Mouse (Mus musculus) kidney, embryonic 15.5 days (tissue): ENCODE measurements around the gene Ifnb1. TPM values are rescaled to one million over a fixed set of nuclear protein-coding genes. Genes with fewer than 3 reads are reported as not detected.

Experiments
- ATAC-seq: fragments of 200-750 bp; cut with Nextera tagmentation; replicated peaks from 2 replicates; pipeline ENCODE4 v1.8.0; 2017; ENCODE audit warnings: moderate TSS enrichment; ENCODE audit not compliant: low FRiP score
- H3K27ac ChIP-seq: fragments of 300-500 bp; sonication (generic); 2 replicates; pipeline ENCODE4 v1.5.1; 2015; ENCODE audit warnings: mild to moderate bottlenecking, inconsistent platforms
- H3K27me3 ChIP-seq: fragments of 300-500 bp; sonication (generic); 2 replicates; pipeline ENCODE4 v1.6.1; 2015; ENCODE audit warnings: inconsistent platforms
- H3K36me3 ChIP-seq: fragments of 300-500 bp; sonication (generic); 2 replicates; pipeline ENCODE4 v1.6.1; 2015; ENCODE audit warnings: inconsistent platforms
- H3K4me1 ChIP-seq: fragments of 300-500 bp; sonication (generic); 2 replicates; pipeline ENCODE4 v1.6.1; 2015; ENCODE audit warnings: inconsistent platforms
- H3K4me2 ChIP-seq: fragments of 300-500 bp; sonication (generic); 2 replicates; pipeline ENCODE4 v1.6.1; 2015; ENCODE audit warnings: moderate library complexity, mild to moderate bottlenecking, inconsistent platforms
- H3K4me3 ChIP-seq: fragments of 300-500 bp; sonication (generic); replicated peaks from 2 replicates; pipeline ENCODE4 v1.5.1; 2015; ENCODE audit warnings: mild to moderate bottlenecking, inconsistent platforms
- H3K9ac ChIP-seq: fragments of 300-500 bp; sonication (generic); 2 replicates; pipeline ENCODE4 v1.6.1; 2015; ENCODE audit warnings: mild to moderate bottlenecking, inconsistent platforms
- H3K9me3 ChIP-seq: fragments of 300-500 bp; sonication (generic); replicated peaks from 2 replicates; pipeline ENCODE4 v1.6.1; 2016; ENCODE audit warnings: inconsistent platforms
- WGBS: fragments of 180-500 bp; shearing (Covaris S2); methylation state at CpG from one replicate; pipeline ENCODE4 v1.1.7; 2015; ENCODE audit warnings: mixed read lengths; 5-methylcytosine and 5-hydroxymethylcytosine counted together
- polyA plus RNA-seq: library from polyadenylated mRNA; unstranded; fragments of >200 nt; fragmentation: Nextera tagmentation; extraction: Ambion mirVana; gene quantifications from 2 replicates; pipeline ENCODE4 v1.2.1, GENCODE M21; 2015

Gene Ifnb1
- polyA plus RNA-seq, 1 experiment from 2014 or later: not detected

DNA sequence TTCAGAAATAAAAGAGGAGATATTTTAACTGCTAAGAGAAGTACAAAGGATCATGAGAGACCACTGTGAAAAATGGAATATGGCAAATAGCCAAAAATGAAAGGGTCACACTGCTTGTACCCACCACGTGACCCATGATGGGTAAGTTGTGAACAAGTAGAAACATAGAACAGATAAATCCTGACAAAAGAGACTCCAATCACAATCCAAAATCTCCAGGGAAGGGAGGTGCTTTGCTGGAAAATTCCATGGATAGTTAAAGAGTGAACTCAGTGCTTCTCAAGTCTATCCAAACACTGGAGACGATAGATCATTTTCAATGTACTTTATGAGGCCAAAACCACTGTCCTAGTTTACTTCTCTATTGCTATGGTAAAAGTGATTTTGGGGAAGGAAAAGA is 8.3 kb upstream of the Ifnb1 start:
- Histone ChIP-seq H3K27me3 (no peaks in the 10 kb centered on the region), H3K27ac (no peak overlapping the region), H3K4me1 (no peaks in the 10 kb centered on the region), H3K9me3 (no peaks in the 10 kb centered on the region), H3K36me3 (no peaks in the 10 kb centered on the region), H3K4me3 (no peak overlapping the region), H3K9ac (no peak overlapping the region), H3K4me2 (no peak overlapping the region)
- ATAC-seq: no peak
- WGBS: 78% methylated on average over 2 of the region's 2 CpGs

DNA sequence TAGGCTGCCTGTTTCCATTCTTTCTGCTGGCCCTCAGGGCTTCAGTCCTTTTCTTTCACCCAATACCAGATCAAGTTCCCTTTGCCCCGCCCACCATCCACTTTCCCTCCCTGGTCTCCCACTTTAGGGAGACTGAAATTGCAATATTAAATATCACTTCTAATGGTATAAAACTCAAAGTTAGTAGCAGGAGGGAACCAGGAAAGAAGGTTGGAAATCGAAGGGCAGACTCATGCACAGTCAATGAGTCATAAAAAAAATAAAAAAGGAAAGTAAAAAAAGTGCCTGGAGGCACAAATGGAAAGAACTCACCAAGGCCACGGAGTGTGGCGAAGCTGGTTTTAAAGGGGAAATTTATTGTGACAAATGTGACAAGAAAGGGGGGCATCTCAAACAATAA is 7.7 kb upstream of the Ifnb1 start:
- ATAC-seq: no peak
- H3K4me3 ChIP-seq: no peak overlapping the region
- H3K27me3 ChIP-seq: no peaks in the 10 kb centered on the region
- no peak overlapping the region for H3K27ac ChIP-seq
- no peaks in the 10 kb centered on the region for H3K36me3 ChIP-seq
- H3K4me2 ChIP-seq: no peak overlapping the region
- no peaks in the 10 kb centered on the region for H3K9me3 ChIP-seq
- WGBS: 52% methylated on average over 4 of the region's 4 CpGs
- H3K4me1 ChIP-seq: no peaks in the 10 kb centered on the region
- no peak overlapping the region for H3K9ac ChIP-seq

DNA sequence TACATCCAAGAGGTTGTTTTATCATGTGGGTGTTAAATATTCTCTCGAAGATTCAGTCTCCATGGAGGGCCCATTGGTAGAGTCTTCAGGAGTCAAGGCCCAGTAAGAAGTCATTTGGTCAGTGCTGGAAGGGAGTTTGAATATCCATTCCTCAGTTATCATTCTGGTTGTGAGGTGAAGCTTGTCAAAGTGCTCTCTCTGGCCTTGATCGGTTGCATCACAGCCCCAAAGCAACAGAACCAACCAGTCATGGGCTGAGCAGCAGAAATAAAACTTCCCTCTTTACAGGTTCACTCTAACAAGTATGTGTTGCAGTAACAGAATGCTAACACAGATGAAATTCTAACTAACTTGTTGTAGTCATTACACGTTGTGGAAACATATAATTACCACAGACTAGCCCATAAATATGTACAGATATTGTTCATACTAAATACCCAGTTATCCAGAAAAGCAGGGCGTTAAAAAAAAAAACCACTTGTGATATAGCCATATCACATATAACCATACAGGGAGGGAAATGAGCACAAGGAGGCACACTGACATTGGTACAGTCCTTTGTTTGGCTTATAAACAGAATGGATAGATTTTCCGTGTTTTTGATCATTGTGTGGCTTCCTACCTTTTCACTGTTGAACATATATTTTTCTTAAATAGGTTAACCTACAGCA is 3.9 kb upstream of the Ifnb1 start:
- H3K27me3 ChIP-seq: no peaks in the 10 kb centered on the region
- WGBS: 85% methylated on average over 5 of the region's 5 CpGs
- no peak overlapping the region for H3K4me2 ChIP-seq
- no peaks in the 10 kb centered on the region for H3K4me1 ChIP-seq
- no peaks in the 10 kb centered on the region for H3K9me3 ChIP-seq
- no peak overlapping the region for H3K9ac ChIP-seq
- H3K36me3 ChIP-seq: no peaks in the 10 kb centered on the region
- H3K4me3 ChIP-seq: no peak overlapping the region
- H3K27ac ChIP-seq: no peak overlapping the region
- no peak for ATAC-seq

DNA sequence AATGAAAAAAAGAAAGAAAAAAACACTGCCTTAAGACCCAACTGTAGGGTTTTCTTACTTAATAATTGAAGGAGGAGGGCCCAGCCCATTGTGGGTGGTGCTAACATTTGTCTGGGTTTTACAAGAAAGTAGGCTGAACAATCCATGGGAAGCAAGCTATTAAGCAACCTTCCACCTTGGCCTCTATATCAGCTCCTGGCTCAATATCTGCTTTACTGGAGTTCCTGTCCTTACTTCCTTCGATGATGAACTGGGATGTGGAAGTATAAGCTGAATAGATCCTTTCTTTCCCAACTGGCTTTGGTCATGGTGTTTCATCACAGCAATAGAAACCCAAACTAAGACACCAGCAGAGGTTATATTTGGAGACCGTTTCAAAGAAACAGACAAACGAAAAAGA is 2.8 kb upstream of the Ifnb1 start:
- H3K27me3 ChIP-seq: 0 out of 2 replicates have a peak, but pooled peaks cover 4% of the 10 kb centered on the region
- H3K4me3 ChIP-seq: no peak overlapping the region
- no peak overlapping the region for H3K4me2 ChIP-seq
- WGBS: 87% methylated on average over 3 of the region's 3 CpGs
- no peak overlapping the region for H3K9ac ChIP-seq
- ATAC-seq: no peak
- H3K4me1 ChIP-seq: no peaks in the 10 kb centered on the region
- no peaks in the 10 kb centered on the region for H3K36me3 ChIP-seq
- H3K27ac ChIP-seq: no peak overlapping the region
- no peaks in the 10 kb centered on the region for H3K9me3 ChIP-seq

GRCm38 (mm10) chr4:88523241-88523640 is 667 bp upstream of the Ifnb1 start:
- no peaks in the 10 kb centered on the region for H3K4me1 ChIP-seq
- no peaks in the 10 kb centered on the region for H3K36me3 ChIP-seq
- no peak overlapping the region for H3K27ac ChIP-seq
- H3K4me2 ChIP-seq: no peak overlapping the region
- no peak overlapping the region for H3K9ac ChIP-seq
- no peak overlapping the region for H3K4me3 ChIP-seq
- no peak for ATAC-seq
- 0 out of 2 replicates have a peak, but pooled peaks cover 4% of the 10 kb centered on the region for H3K27me3 ChIP-seq
- no peaks in the 10 kb centered on the region for H3K9me3 ChIP-seq

DNA sequence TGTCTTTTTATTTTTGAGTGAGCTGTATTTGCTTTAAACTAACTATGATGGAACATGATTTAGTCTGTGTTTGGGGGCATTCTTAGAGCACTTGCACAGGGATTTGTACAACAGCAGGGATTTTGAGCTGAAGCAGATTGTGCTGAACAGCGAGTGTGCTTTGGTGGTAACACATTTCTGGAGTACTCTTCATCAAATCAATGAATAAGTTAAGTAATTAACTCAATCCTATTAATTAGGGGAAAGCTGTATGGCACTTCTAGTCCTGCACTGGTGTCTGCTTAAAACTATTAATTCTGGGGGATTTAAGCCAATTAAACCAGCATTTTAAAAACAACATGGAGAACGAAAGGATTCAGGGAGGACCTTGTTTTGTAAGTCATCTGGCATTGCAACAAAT is 4.6 kb downstream of the Ifnb1 start:
- no peak overlapping the region for H3K27ac ChIP-seq
- no peak overlapping the region for H3K9ac ChIP-seq
- 0 out of 2 replicates have a peak, but pooled peaks cover 4% of the 10 kb centered on the region for H3K27me3 ChIP-seq
- 85% methylated on average over 2 of the region's 2 CpGs for WGBS
- H3K9me3 ChIP-seq: no peaks in the 10 kb centered on the region
- H3K4me3 ChIP-seq: no peak overlapping the region
- H3K36me3 ChIP-seq: no peaks in the 10 kb centered on the region
- H3K4me1 ChIP-seq: peaks cover 6% of the 10 kb centered on the region; the same call in 1 of the 2 replicates
- ATAC-seq: no peak
- no peak overlapping the region for H3K4me2 ChIP-seq

- peak overlapping the region; percentile 5; the same call in 1 of the 2 replicates for H3K4me2 ChIP-seq
- no peaks in the 10 kb centered on the region for H3K27me3 ChIP-seq
- H3K9me3 ChIP-seq: no peaks in the 10 kb centered on the region
- H3K4me3 ChIP-seq: no peak overlapping the region
- no peak overlapping the region for H3K9ac ChIP-seq
- ATAC-seq: peak; percentile 83
- H3K4me1 ChIP-seq: peaks cover 6% of the 10 kb centered on the region; the same call in 1 of the 2 replicates
- H3K36me3 ChIP-seq: no peaks in the 10 kb centered on the region
- peak overlapping the region; percentile 73 for H3K27ac ChIP-seq
- 29% methylated on average over 4 of the region's 4 CpGs for WGBS
Measured at GRCm38 (mm10) chr4:88515711-88516211, 6.8 kb downstream of the Ifnb1 start.

DNA sequence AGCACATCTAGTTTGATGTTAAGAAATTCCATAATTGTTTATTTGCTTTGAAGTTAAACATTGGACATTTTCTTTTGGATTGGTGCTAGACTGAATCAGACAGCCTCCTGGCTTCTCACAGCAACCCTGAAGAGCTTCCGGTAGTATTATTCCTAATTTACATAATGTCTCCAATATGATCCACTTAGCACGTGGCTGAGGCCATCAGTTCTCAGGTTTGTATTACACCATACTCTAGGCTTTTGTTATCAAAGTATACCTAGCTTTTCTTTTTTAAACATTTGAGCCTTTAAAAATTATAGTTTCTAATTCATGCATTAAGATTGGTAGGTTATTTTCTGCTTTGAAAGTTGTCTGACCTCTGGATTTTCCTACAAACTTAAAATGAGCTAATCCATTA is 7.3 kb downstream of the Ifnb1 start:
- Histone ChIP-seq H3K27me3 (no peaks in the 10 kb centered on the region), H3K9ac (no peak overlapping the region), H3K9me3 (no peaks in the 10 kb centered on the region), H3K4me3 (no peak overlapping the region), H3K27ac (peak overlapping the region; percentile 73; the same call in 1 of the 2 replicates), H3K4me1 (peaks cover 6% of the 10 kb centered on the region; the same call in 1 of the 2 replicates), H3K4me2 (peak overlapping the region; percentile 5; the same call in 1 of the 2 replicates), H3K36me3 (no peaks in the 10 kb centered on the region)
- 58% methylated on average over 2 of the region's 2 CpGs for WGBS
- no peak for ATAC-seq

- peaks cover 6% of the 10 kb centered on the region; the same call in 1 of the 2 replicates for H3K4me1 ChIP-seq
- no peaks in the 10 kb centered on the region for H3K9me3 ChIP-seq
- H3K9ac ChIP-seq: no peak overlapping the region
- ATAC-seq: peak; percentile 67; the same call in 1 of the 2 replicates
- no peaks in the 10 kb centered on the region for H3K36me3 ChIP-seq
- H3K4me2 ChIP-seq: no peak overlapping the region
- 0 out of 2 replicates have a peak overlapping the region, but pooled peaks have one; percentile 73 for H3K27ac ChIP-seq
- 46% methylated on average over 4 of the region's 4 CpGs for WGBS
- H3K4me3 ChIP-seq: no peak overlapping the region
- no peaks in the 10 kb centered on the region for H3K27me3 ChIP-seq
Measured at GRCm38 (mm10) chr4:88514403-88514802, 8.2 kb downstream of the Ifnb1 start.

DNA sequence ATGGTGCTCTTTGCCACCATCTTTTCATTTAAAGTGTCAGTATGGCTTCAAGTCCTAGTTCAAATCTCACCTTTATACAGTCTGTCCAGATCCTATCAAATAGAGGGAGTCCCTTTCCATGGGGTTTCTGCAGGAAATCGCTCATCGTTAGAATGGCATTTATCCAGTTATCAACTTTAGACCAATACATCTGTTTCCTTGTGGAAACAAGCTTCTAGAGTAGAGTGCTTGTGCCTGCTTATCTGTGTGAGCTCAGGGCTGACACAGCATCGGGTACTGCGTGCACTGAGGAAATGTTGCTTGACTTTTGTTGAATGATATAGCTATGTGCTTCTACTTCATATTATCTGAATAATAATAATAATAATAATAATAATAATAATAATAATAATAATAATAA is 8.8 kb downstream of the Ifnb1 start:
- no peak for ATAC-seq
- 92% methylated on average over 4 of the region's 4 CpGs for WGBS
- Histone ChIP-seq H3K4me1 (peaks cover 6% of the 10 kb centered on the region; the same call in 1 of the 2 replicates), H3K9me3 (no peaks in the 10 kb centered on the region), H3K27ac (no peak overlapping the region), H3K36me3 (no peaks in the 10 kb centered on the region), H3K4me3 (no peak overlapping the region), H3K27me3 (no peaks in the 10 kb centered on the region), H3K9ac (no peak overlapping the region), H3K4me2 (no peak overlapping the region)

- ATAC-seq: no peak
- Histone ChIP-seq H3K4me3 (no peak overlapping the region), H3K27me3 (no peaks in the 10 kb centered on the region), H3K27ac (no peak overlapping the region), H3K9ac (no peak overlapping the region), H3K4me2 (no peak overlapping the region), H3K9me3 (no peaks in the 10 kb centered on the region), H3K36me3 (no peaks in the 10 kb centered on the region), H3K4me1 (no peaks in the 10 kb centered on the region)
- WGBS: 73% methylated on average over 4 of the region's 4 CpGs
Measured at GRCm38 (mm10) chr4:88503753-88504152, 18.8 kb downstream of the Ifnb1 start.

- H3K36me3 ChIP-seq: no peaks in the 10 kb centered on the region
- H3K4me1 ChIP-seq: no peaks in the 10 kb centered on the region
- no peak overlapping the region for H3K9ac ChIP-seq
- H3K9me3 ChIP-seq: no peaks in the 10 kb centered on the region
- H3K4me2 ChIP-seq: no peak overlapping the region
- no peak for ATAC-seq
- H3K4me3 ChIP-seq: no peak overlapping the region
- H3K27me3 ChIP-seq: no peaks in the 10 kb centered on the region
- WGBS: 85% methylated on average over 3 of the region's 3 CpGs
- no peak overlapping the region for H3K27ac ChIP-seq
Measured at GRCm38 (mm10) chr4:88501247-88501646, 21.3 kb downstream of the Ifnb1 start.
